Comparison of ENCODE assay signal across 8 mouse cellular contexts in the genomic region with DNA sequence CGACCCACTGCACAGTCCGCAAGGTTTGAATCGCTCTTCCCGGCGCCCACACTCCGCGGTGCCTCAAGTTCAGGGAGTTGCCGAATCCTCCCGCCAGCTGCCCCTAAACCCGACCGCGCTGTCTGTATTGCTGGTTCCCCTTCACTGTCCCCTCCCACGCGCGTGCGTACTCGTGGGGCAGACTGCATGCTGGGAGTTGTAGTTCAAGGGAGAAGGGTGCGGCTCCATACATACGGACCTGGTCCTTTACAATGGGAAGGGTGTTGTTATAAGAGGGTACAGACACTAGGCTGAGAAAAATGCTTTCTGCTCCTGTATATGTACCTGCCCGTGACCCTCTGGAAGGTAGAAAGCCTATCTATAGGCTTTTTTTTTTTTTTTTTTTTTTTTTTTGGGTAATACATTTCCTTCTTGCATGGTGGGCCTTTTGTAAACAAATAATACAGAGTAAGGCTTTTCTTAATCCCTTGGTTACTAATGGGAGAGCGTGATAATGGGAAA. TPM values are rescaled to one million over a fixed set of nuclear protein-coding genes. Genes with fewer than 3 reads are reported as not detected.
DNase-seq lines count a peak whose midpoint lies in the region; ATAC-seq and TF ChIP-seq lines count a peak whose summit lies in the region.

A gene (minus strand): TSS at position 146 of the 501 bp plus-strand sequence.

- peak within 1 kb of the TSS; percentile 81 for H3K9ac ChIP-seq in embryonic facial prominence, embryonic 15.5 days
- peak within 1 kb of the TSS; percentile 79 for H3K9ac ChIP-seq in kidney, embryonic 14.5 days (ENCODE audit: low read depth, low read length)
- H3K9ac ChIP-seq in limb, embryonic 15.5 days: peak within 1 kb of the TSS; percentile 82

- H3K4me1 ChIP-seq in bone marrow, adult 2 months (ENCODE audit: control insufficient read depth, insufficient read depth, low read length): peaks cover 1% of the 10 kb centered on the region; the same call in 1 of the 2 replicates
- H3K4me1 ChIP-seq in embryonic facial prominence, embryonic 15.5 days: no peaks in the 10 kb centered on the region
- peaks cover 5% of the 10 kb centered on the region for H3K4me1 ChIP-seq in kidney, embryonic 14.5 days (ENCODE audit: control insufficient read depth, insufficient read depth, low read length)
- peaks cover 9% of the 10 kb centered on the region for H3K4me1 ChIP-seq in limb, embryonic 15.5 days

- H3K27me3 ChIP-seq in embryonic facial prominence, embryonic 15.5 days: no peaks in the 10 kb centered on the region
- no peaks in the 10 kb centered on the region for H3K27me3 ChIP-seq in kidney, embryonic 14.5 days (ENCODE audit: control insufficient read depth, insufficient read depth, low read length)
- H3K27me3 ChIP-seq in limb, embryonic 15.5 days: no peaks in the 10 kb centered on the region

- WGBS in bone marrow, adult 2 months: 2% methylated on average over 21 of the region's 21 CpGs
- WGBS in embryonic facial prominence, embryonic 15.5 days: 2% methylated on average over 21 of the region's 21 CpGs
- 4% methylated on average over 21 of the region's 21 CpGs for WGBS in kidney, embryonic 14.5 days
- 4% methylated on average over 21 of the region's 21 CpGs for WGBS in limb, embryonic 15.5 days

- no peaks in the 10 kb centered on the region for H3K36me3 ChIP-seq in embryonic facial prominence, embryonic 15.5 days
- H3K36me3 ChIP-seq in kidney, embryonic 14.5 days (ENCODE audit: control insufficient read depth, insufficient read depth, low read length): no peaks in the 10 kb centered on the region
- H3K36me3 ChIP-seq in limb, embryonic 15.5 days: no peaks in the 10 kb centered on the region

- peak; percentile 96 for TF ChIP-seq POLR2A in bone marrow, adult 2 months (IDR thresholded peaks at IDR 0.05; ENCODE audit: borderline replicate concordance, control insufficient read depth, low read depth, low read length)

- H3K9me3 ChIP-seq in embryonic facial prominence, embryonic 15.5 days (replicated peaks): no peaks in the 10 kb centered on the region
- H3K9me3 ChIP-seq in kidney, embryonic 14.5 days (ENCODE audit: control insufficient read depth, low read length): no peaks in the 10 kb centered on the region
- no peaks in the 10 kb centered on the region for H3K9me3 ChIP-seq in limb, embryonic 15.5 days

- peak within 1 kb of the TSS; percentile 97 for H3K4me3 ChIP-seq in bone marrow, adult 2 months (replicated peaks; ENCODE audit: control insufficient read depth, low read depth, low read length)
- H3K4me3 ChIP-seq in embryonic facial prominence, embryonic 15.5 days (replicated peaks): peak within 1 kb of the TSS; percentile 93
- peak within 1 kb of the TSS; percentile 87 for H3K4me3 ChIP-seq in kidney, embryonic 14.5 days (ENCODE audit: low read length)
- H3K4me3 ChIP-seq in limb, embryonic 15.5 days: peak within 1 kb of the TSS; percentile 95

- peak within 1 kb of the TSS; percentile 97 for H3K27ac ChIP-seq in bone marrow, adult 2 months (ENCODE audit: control insufficient read depth, insufficient read depth, low read depth, low read length, poor library complexity)
- peak within 1 kb of the TSS; percentile 91 for H3K27ac ChIP-seq in embryonic facial prominence, embryonic 15.5 days (replicated peaks)
- peak within 1 kb of the TSS; percentile 88 for H3K27ac ChIP-seq in kidney, embryonic 14.5 days (ENCODE audit: low read depth, low read length)
- peak within 1 kb of the TSS; percentile 89 for H3K27ac ChIP-seq in limb, embryonic 15.5 days

- peak within 1 kb of the TSS; percentile 66 for H3K4me2 ChIP-seq in embryonic facial prominence, embryonic 15.5 days (replicated peaks)
- H3K4me2 ChIP-seq in kidney, embryonic 14.5 days (replicated peaks; ENCODE audit: low read depth, low read length): peak within 1 kb of the TSS; percentile 68
- H3K4me2 ChIP-seq in limb, embryonic 15.5 days: peak within 1 kb of the TSS; percentile 61

- no peak for TF ChIP-seq CTCF in bone marrow, adult 2 months (IDR thresholded peaks at IDR 0.05; ENCODE audit: control insufficient read depth, insufficient read depth, low read length)

- DNase-seq in 416B (ENCODE audit: low read depth): peak; percentile 94
- peak; percentile 97 for DNase-seq in heart, adult 8-10 months (ENCODE audit: low spot score)
- DNase-seq in monocyte, adult 2 months (ENCODE audit: low read depth in 1 of 2, low spot score in 2 of 2): peak; percentile 83 to 91
- peak; percentile 95 to 97 for DNase-seq in spleen, postnatal 36 days (ENCODE audit: low spot score in 2 of 2)

- ATAC-seq in embryonic facial prominence, embryonic 15.5 days (ENCODE audit: insufficient number of reproducible peaks, low FRiP score, low TSS enrichment, low read depth): peak; percentile 95
- peak; percentile 97 for ATAC-seq in kidney, embryonic 14.5 days (ENCODE audit: low FRiP score, low TSS enrichment)
- peak; percentile 95 for ATAC-seq in limb, embryonic 15.5 days (ENCODE audit: insufficient number of reproducible peaks, low FRiP score, low TSS enrichment, low read depth)

RNA-seq across cellular contexts. Expression of the gene that starts here (rescaled TPM):
- polyA plus RNA-seq in bone marrow, adult 2 months (2011; ENCODE audit: insufficient read depth, insufficient read length, low replicate concordance, missing spikeins): 16.4 and 28.6 TPM in 2 replicates
- 131 and 144 TPM in 2 replicates for polyA plus RNA-seq in embryonic facial prominence, embryonic 15.5 days (2015; fragmentation: Nextera tagmentation; extraction: Ambion mirVana)
- total RNA-seq in heart, adult 8-10 months (2022): 10 to 100 TPM; 48.4 to 59.3 (median 58.7) TPM
- polyA plus RNA-seq in kidney, embryonic 14.5 days (2014; fragmentation: Nextera tagmentation; extraction: Ambion mirVana): 97.1 and 144 TPM in 2 replicates
- polyA plus RNA-seq in limb, embryonic 15.5 days (2015; fragmentation: Nextera tagmentation; extraction: Ambion mirVana): 154 and 158 TPM in 2 replicates

Comparison
In these comparisons a context has a peak if more than half of its experiments do, and no peak if none do; other contexts are left out.
1. Peak in every context shown above with its lines: DNase-seq, ATAC-seq, H3K4me3 ChIP-seq and H3K27ac ChIP-seq.